Mouse (Mus musculus): Measurements from ENCODE around the gene Obox1. TPM values are rescaled to one million over a fixed set of nuclear protein-coding genes. Genes with fewer than 3 reads are reported as not detected.
"Not testable (repeated sequence)": the region's sequence is repeated elsewhere in the genome, so short reads cannot be mapped to it uniquely, and the experiment has no call there.

Gene Obox1
- total RNA-seq (2021), result not detected
- long read RNA-seq, experiment 1, result 0 reads
- long read RNA-seq, experiment 2, result 0 reads

DNA sequence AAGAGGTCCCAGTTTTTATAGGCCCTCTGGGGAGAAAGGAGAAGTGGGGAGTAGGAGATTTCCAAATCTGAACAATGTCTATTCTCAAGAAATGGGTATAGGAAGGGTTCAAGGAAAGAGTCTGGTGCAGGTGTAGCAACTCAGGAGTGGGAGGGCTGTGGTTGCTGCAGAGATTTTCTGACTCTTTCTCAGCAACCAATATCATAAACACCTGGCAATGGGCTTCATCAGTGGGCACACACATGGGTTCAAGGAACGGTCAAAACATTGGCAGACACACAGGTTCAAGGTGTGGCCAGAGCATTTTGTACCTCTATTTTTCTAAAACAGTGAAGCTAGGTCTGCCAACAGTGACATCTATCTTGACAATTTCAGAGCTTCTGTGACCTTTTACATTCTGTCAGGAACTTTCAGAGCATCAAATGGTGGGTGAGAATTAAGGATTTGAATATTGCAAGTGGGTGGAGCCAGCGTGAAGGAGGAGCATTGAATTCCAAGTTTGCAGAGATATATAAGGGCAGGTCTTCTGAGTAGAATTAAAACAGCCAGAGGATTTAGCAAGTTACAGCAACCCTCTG lies at the start of gene Obox1, which contains the start of gene Obox2:
Obox1 (plus strand) TSS at position 528 of the 578 bp plus-strand sequence.
Obox2 (plus strand) TSS at position 301 of the 578 bp plus-strand sequence.
- not testable (repeated sequence) for DNase-seq

- not testable (repeated sequence) for DNase-seq
These were observed 10.6 kb downstream of the Obox1 start for GRCm38 (mm10) chr7:15399147-15399874.

- DNase-seq, result not testable (repeated sequence)
These were observed 18.1 kb downstream of the Obox1 start for GRCm38 (mm10) chr7:15406816-15407215.

- DNase-seq, result not testable (repeated sequence)
These were observed 29.3 kb downstream of the Obox1 start for GRCm38 (mm10) chr7:15418046-15418445.

GRCm38 (mm10) chr7:15425537-15425936 lies 36.8 kb downstream of the Obox1 start:
- DNase-seq, result not testable (repeated sequence)

DNA sequence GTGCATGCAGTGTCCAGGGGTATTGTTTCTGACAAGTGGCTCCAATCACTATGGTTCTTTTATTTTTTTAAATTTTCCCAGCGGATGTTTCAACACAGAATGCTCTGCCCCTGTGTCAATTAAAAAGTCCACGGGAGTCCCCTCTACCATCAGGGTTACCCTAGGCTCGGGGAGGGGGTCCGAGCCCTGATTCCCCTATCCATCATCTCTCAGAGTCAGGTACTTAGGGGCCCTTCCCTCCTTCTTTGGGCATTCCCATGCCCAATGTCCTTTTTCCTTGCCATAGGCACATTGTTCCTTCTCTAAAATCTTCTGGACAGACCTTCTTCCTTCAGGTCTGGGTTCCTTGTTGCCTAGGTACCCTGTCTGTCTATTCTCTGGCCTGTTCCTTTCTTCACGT lies 120.7 kb downstream of the Obox1 start:
- DNase-seq, result not testable (repeated sequence)

Other genes with a start within 250 kb of the Obox1 start
- not detected for gene Obox2, start 227 bp upstream of the Obox1 start, total RNA-seq (2021)